8 mouse cellular contexts compared by ENCODE assay signal in genomic region chr14:27337156-27337555, GRCm38 (mm10).
DNase-seq lines count a peak whose midpoint lies in the region; ATAC-seq and TF ChIP-seq lines count a peak whose summit lies in the region.

No protein-coding gene starts in this region.

- ATAC-seq in heart, embryonic 14.5 days (ENCODE audit: insufficient number of reproducible peaks, insufficient read depth, low FRiP score, low read depth): no peak
- no peak for ATAC-seq in intestine, postnatal 0 days

- peak overlapping the region; percentile 98 for H3K4me2 ChIP-seq in heart, embryonic 14.5 days (ENCODE audit: low read length)
- peak overlapping the region; percentile 90 for H3K4me2 ChIP-seq in intestine, postnatal 0 days (replicated peaks; ENCODE audit: low read depth)

- intact Hi-C loops in heart, postnatal 36 days (cut with DNase I): loop anchor here (2.0 kb wide), 1 partner anchor 150 kb away; no protein-coding TSS in a partner anchor

- H3K27me3 ChIP-seq in heart, embryonic 14.5 days (ENCODE audit: control insufficient read depth, insufficient read depth, low read length): no peaks in the 10 kb centered on the region
- no peaks in the 10 kb centered on the region for H3K27me3 ChIP-seq in thymus, adult 2 months (ENCODE audit: control insufficient read depth, insufficient read depth, low read length)
- H3K27me3 ChIP-seq in intestine, postnatal 0 days (replicated peaks; ENCODE audit: control insufficient read depth, insufficient read depth, low read length): no peaks in the 10 kb centered on the region; the same call in 1 of the 2 replicates

- no peak for TF ChIP-seq POLR2A in thymus, adult 2 months (IDR thresholded peaks at IDR 0.05; ENCODE audit: control insufficient read depth, extremely low read depth, insufficient read depth, low read length, poor library complexity)

- H3K9me3 ChIP-seq in heart, embryonic 14.5 days (ENCODE audit: control insufficient read depth, low read length): no peaks in the 10 kb centered on the region
- no peaks in the 10 kb centered on the region for H3K9me3 ChIP-seq in intestine, postnatal 0 days (ENCODE audit: control insufficient read depth)

- no peak for DNase-seq in heart, postnatal 36 days
- no peak for DNase-seq in thymus, adult 2 months
- no peak for DNase-seq in thymus, postnatal 25 days
- DNase-seq in yolk sac, embryonic 10.5 days (ENCODE audit: low spot score): peak; percentile 63
- no peak for DNase-seq in layer of hippocampus, adult 18-20 months (ENCODE audit: low spot score in 2 of 2)
- no peak for DNase-seq in frontal cortex, postnatal 14 days (ENCODE audit: low spot score in 2 of 2)

- TF ChIP-seq CTCF in thymus, adult 2 months (IDR thresholded peaks at IDR 0.05; ENCODE audit: borderline replicate concordance, control insufficient read depth, extremely low read depth, insufficient read depth, low read length, poor library complexity): no peak
- TF ChIP-seq CTCF in intestine, postnatal 0 days (IDR thresholded peaks at IDR 0.05; ENCODE audit: low read depth): no peak

- H3K4me3 ChIP-seq in heart, embryonic 14.5 days (ENCODE audit: control insufficient read depth in 1 of 2, insufficient read depth in 1 of 2, low read depth in 1 of 2, low read length in 2 of 2): peak overlapping the region; percentile 62 to 65; a peak in 3 of 4 replicates
- H3K4me3 ChIP-seq in thymus, adult 2 months (ENCODE audit: control insufficient read depth, insufficient read depth, low read length): peak overlapping the region; percentile 57
- peak overlapping the region; percentile 60 for H3K4me3 ChIP-seq in intestine, postnatal 0 days (ENCODE audit: low read depth, low read length)

- peaks cover 10 to 15% of the 10 kb centered on the region in 2 experiments for H3K4me1 ChIP-seq in heart, embryonic 14.5 days (ENCODE audit: control insufficient read depth in 2 of 2, insufficient read depth in 2 of 2, low read length in 2 of 2)
- peaks cover 28% of the 10 kb centered on the region for H3K4me1 ChIP-seq in thymus, adult 2 months (replicated peaks; ENCODE audit: control insufficient read depth, insufficient read depth, low read length)
- no peaks in the 10 kb centered on the region for H3K4me1 ChIP-seq in intestine, postnatal 0 days (replicated peaks; ENCODE audit: control insufficient read depth, insufficient read depth, low read length)

- H3K9ac ChIP-seq in heart, embryonic 14.5 days (ENCODE audit: low read length): peak overlapping the region; percentile 76
- H3K9ac ChIP-seq in intestine, postnatal 0 days (ENCODE audit: low read depth, low read length): peak overlapping the region; percentile 17; the same call in 1 of the 2 replicates

- WGBS in heart, embryonic 14.5 days: 63% methylated on average over 6 of the region's 6 CpGs
- 23% methylated on average over 6 of the region's 6 CpGs for WGBS in thymus, adult 2 months
- WGBS in intestine, postnatal 0 days: 61% methylated on average over 6 of the region's 6 CpGs

- no peaks in the 10 kb centered on the region for H3K36me3 ChIP-seq in heart, embryonic 14.5 days (ENCODE audit: control insufficient read depth, insufficient read depth, low read length)
- H3K36me3 ChIP-seq in thymus, adult 2 months (ENCODE audit: control insufficient read depth, insufficient read depth, low read length): no peaks in the 10 kb centered on the region
- H3K36me3 ChIP-seq in intestine, postnatal 0 days (ENCODE audit: control insufficient read depth, insufficient read depth): no peaks in the 10 kb centered on the region

- no peak overlapping the region for H3K27ac ChIP-seq in heart, embryonic 14.5 days (replicated peaks in 1 of 2; ENCODE audit: control insufficient read depth in 1 of 2, insufficient read depth in 1 of 2, low read depth in 2 of 2, low read length in 2 of 2)
- H3K27ac ChIP-seq in thymus, adult 2 months (ENCODE audit: control insufficient read depth, insufficient read depth, low read length): no peak overlapping the region
- no peak overlapping the region for H3K27ac ChIP-seq in intestine, postnatal 0 days (ENCODE audit: low read depth, low read length)
